In the genomic region with DNA sequence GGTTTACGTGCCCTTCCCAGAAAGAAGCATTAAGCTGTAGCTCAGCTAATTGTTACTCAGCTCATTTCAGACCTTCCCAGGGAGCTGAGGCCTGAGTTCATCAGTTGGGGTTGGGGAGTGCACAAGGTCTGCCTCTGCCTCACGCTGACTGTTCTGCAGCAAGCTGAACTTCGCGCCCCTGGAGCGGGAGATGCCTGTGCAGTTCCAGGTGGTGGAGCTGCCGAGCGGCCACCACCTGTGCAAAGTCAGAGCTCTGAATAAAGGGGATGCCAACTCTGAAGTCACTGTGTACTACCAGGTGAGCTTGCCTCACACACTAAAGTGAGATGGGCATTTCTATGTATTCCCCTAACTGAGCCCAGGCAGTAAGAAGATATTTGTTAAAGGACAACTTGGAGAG, we compare ENCODE assay signal across 18 mouse cellular contexts. TPM values are rescaled to one million over a fixed set of nuclear protein-coding genes. Genes with fewer than 3 reads are reported as not detected.
DNase-seq lines count a peak whose midpoint lies in the region; ATAC-seq and TF ChIP-seq lines count a peak whose summit lies in the region.
"Had no signal": no experiment of that assay in that cellular context is flagged by ENCODE, and none has a peak within 500 bp of the region (broad histone marks: within the 10 kb centered on the region; RNA-seq: fewer than 3 reads in every experiment).

No protein-coding gene starts in this region.

- ATAC-seq in heart, embryonic 11.5 days (replicated peaks; ENCODE audit: insufficient number of reproducible peaks, low FRiP score, low TSS enrichment) = no peak
- ATAC-seq in kidney, postnatal 0 days (replicated peaks; ENCODE audit: low FRiP score, low read depth) = 0 out of 2 replicates have a peak, but pooled peaks have one; percentile 27
- ATAC-seq in liver, embryonic 12.5 days = no peak
- ATAC-seq: forebrain, embryonic 13.5 days had no signal

- no peak for TF ChIP-seq POLR2A in liver, adult 2 months (IDR thresholded peaks at IDR 0.05; ENCODE audit: extremely low read depth, insufficient read depth, low read length)

- H3K27me3 ChIP-seq in heart, embryonic 11.5 days (ENCODE audit: control insufficient read depth, insufficient read depth, low read length) = no peaks in the 10 kb centered on the region
- H3K27me3 ChIP-seq in kidney, postnatal 0 days (ENCODE audit: insufficient read depth, low read length) = no peaks in the 10 kb centered on the region
- H3K27me3 ChIP-seq in liver, adult 2 months (ENCODE audit: control insufficient read depth, insufficient read depth, low read length) = no peaks in the 10 kb centered on the region
- no peaks in the 10 kb centered on the region for H3K27me3 ChIP-seq in liver, embryonic 12.5 days (replicated peaks)
- H3K27me3 ChIP-seq: forebrain, embryonic 13.5 days; heart, embryonic 15.5 days; hindbrain, embryonic 13.5 days had no signal

- peak; percentile 23; the same call in 1 of the 2 replicates for TF ChIP-seq CTCF in kidney, postnatal 0 days (IDR thresholded peaks at IDR 0.05; ENCODE audit: low read depth)
- 0 out of 2 replicates have a peak, but pooled peaks have one; percentile 3 for TF ChIP-seq CTCF in liver, adult 2 months (IDR thresholded peaks at IDR 0.05; ENCODE audit: low read depth, low read length)

- 84% methylated on average over 7 of the region's 7 CpGs for WGBS in heart, embryonic 11.5 days (ENCODE audit: insufficient replicate concordance)
- 80% methylated on average over 7 of the region's 7 CpGs for WGBS in kidney, postnatal 0 days
- 79% methylated on average over 7 of the region's 7 CpGs for WGBS in liver, adult 2 months
- 88% methylated on average over 7 of the region's 7 CpGs for WGBS in liver, embryonic 12.5 days (ENCODE audit: insufficient replicate concordance)

- H3K36me3 ChIP-seq in heart, embryonic 11.5 days (ENCODE audit: control insufficient read depth, insufficient read depth, low read length) = peaks cover 43% of the 10 kb centered on the region
- peaks cover 54% of the 10 kb centered on the region for H3K36me3 ChIP-seq in kidney, postnatal 0 days (ENCODE audit: insufficient read depth, low read length)
- H3K36me3 ChIP-seq in liver, adult 2 months (ENCODE audit: control insufficient read depth, insufficient read depth, low read length) = peaks cover 53% of the 10 kb centered on the region
- H3K36me3 ChIP-seq in liver, embryonic 12.5 days = peaks cover 93% of the 10 kb centered on the region

- H3K9ac ChIP-seq in heart, embryonic 11.5 days (ENCODE audit: low read depth, low read length) = no peak overlapping the region
- H3K9ac ChIP-seq in kidney, postnatal 0 days (ENCODE audit: low read depth, low read length) = no peak overlapping the region
- no peak overlapping the region for H3K9ac ChIP-seq in liver, adult 2 months (ENCODE audit: low read depth, low read length)
- no peak overlapping the region for H3K9ac ChIP-seq in liver, embryonic 12.5 days
- H3K9ac ChIP-seq: forebrain, embryonic 13.5 days; heart, embryonic 15.5 days; hindbrain, embryonic 13.5 days had no signal

- no peak overlapping the region for H3K4me3 ChIP-seq in heart, embryonic 11.5 days (ENCODE audit: low read depth, low read length)
- no peak overlapping the region for H3K4me3 ChIP-seq in kidney, postnatal 0 days (replicated peaks; ENCODE audit: low read depth, low read length)
- H3K4me3 ChIP-seq in liver, adult 2 months (ENCODE audit: insufficient read depth, low read depth, low read length) = no peak overlapping the region
- no peak overlapping the region for H3K4me3 ChIP-seq in liver, embryonic 12.5 days
- H3K4me3 ChIP-seq: embryonic facial prominence, embryonic 10.5 days; forebrain, embryonic 13.5 days; heart, embryonic 10.5 days; heart, embryonic 15.5 days; hindbrain, embryonic 13.5 days had no signal

- H3K4me1 ChIP-seq in heart, embryonic 11.5 days (ENCODE audit: control insufficient read depth, insufficient read depth, low read length) = no peaks in the 10 kb centered on the region
- no peaks in the 10 kb centered on the region for H3K4me1 ChIP-seq in kidney, postnatal 0 days (replicated peaks; ENCODE audit: insufficient read depth, low read length)
- H3K4me1 ChIP-seq in liver, adult 2 months (ENCODE audit: control insufficient read depth, insufficient read depth, low read length) = no peaks in the 10 kb centered on the region
- H3K4me1 ChIP-seq in liver, embryonic 12.5 days = peaks cover 3% of the 10 kb centered on the region; the same call in 1 of the 2 replicates
- H3K4me1 ChIP-seq: embryonic facial prominence, embryonic 10.5 days; forebrain, embryonic 13.5 days; heart, embryonic 10.5 days had no signal

- no peaks in the 10 kb centered on the region for H3K9me3 ChIP-seq in heart, embryonic 11.5 days (replicated peaks; ENCODE audit: control insufficient read depth, low read length)
- no peaks in the 10 kb centered on the region for H3K9me3 ChIP-seq in kidney, postnatal 0 days (replicated peaks; ENCODE audit: low read length)
- H3K9me3 ChIP-seq in liver, embryonic 12.5 days (replicated peaks) = no peaks in the 10 kb centered on the region
- H3K9me3 ChIP-seq: embryonic facial prominence, embryonic 10.5 days; forebrain, embryonic 13.5 days; heart, embryonic 10.5 days; heart, embryonic 15.5 days; hindbrain, embryonic 13.5 days had no signal

- peak; percentile 74 for DNase-seq in heart, adult 11 months
- DNase-seq in kidney, postnatal 0 days (ENCODE audit: low spot score) = no peak
- no peak for DNase-seq in kidney, adult 8-10 months
- no peak for DNase-seq in liver, adult 2 months (ENCODE audit: extremely low read depth, low read depth, low spot score)
- DNase-seq in brain, adult 2 months (ENCODE audit: low read depth, low spot score) = peak; percentile 39
- DNase-seq in cerebellum, postnatal 4 days (ENCODE audit: low spot score in 2 of 2) = no peak
- DNase-seq: adrenal gland, postnatal 10 days; cerebellum, adult 9-11 months; gastrocnemius, postnatal 36 days; heart, adult 18-20 months; heart, postnatal 14 days had no signal

- H3K4me2 ChIP-seq in heart, embryonic 11.5 days = no peak overlapping the region
- H3K4me2 ChIP-seq in kidney, postnatal 0 days (ENCODE audit: low read length) = no peak overlapping the region
- no peak overlapping the region for H3K4me2 ChIP-seq in liver, embryonic 12.5 days
- H3K4me2 ChIP-seq: forebrain, embryonic 13.5 days; heart, embryonic 15.5 days; hindbrain, embryonic 13.5 days had no signal

- H3K79me2 ChIP-seq in liver, adult 2 months (ENCODE audit: control insufficient read depth, insufficient read depth, low read length) = no peaks in the 10 kb centered on the region

- no peak overlapping the region for H3K27ac ChIP-seq in heart, embryonic 11.5 days (ENCODE audit: low read depth, low read length)
- H3K27ac ChIP-seq in kidney, postnatal 0 days = no peak overlapping the region
- H3K27ac ChIP-seq in liver, adult 2 months (replicated peaks; ENCODE audit: insufficient read depth, low read depth, low read length) = no peak overlapping the region
- H3K27ac ChIP-seq in liver, embryonic 12.5 days = no peak overlapping the region
- H3K27ac ChIP-seq: embryonic facial prominence, embryonic 10.5 days; forebrain, embryonic 13.5 days; heart, embryonic 10.5 days; heart, embryonic 15.5 days; hindbrain, embryonic 13.5 days had no signal

RNA-seq across cellular contexts. Expression of gene Nrd1, which starts 55.9 kb away (rescaled TPM):
- 42.5 and 46.6 TPM in 2 replicates for polyA plus RNA-seq in heart, embryonic 11.5 days (2014; fragmentation: Nextera tagmentation; extraction: Ambion mirVana)
- 43.5 and 45.1 TPM in 2 replicates for polyA plus RNA-seq in kidney, postnatal 0 days (2015; fragmentation: Nextera tagmentation; extraction: Ambion mirVana)
- 56.6 and 61.5 TPM in 2 replicates for total RNA-seq in liver, adult 2 months (2014; rRNA removed)
- polyA plus RNA-seq in liver, adult 2 months (2012; rRNA removed) = 13.3 and 14.5 TPM in 2 replicates
- 55.3 and 56.0 TPM in 2 replicates for polyA plus RNA-seq in liver, embryonic 12.5 days (2016; fragmentation: Nextera tagmentation; extraction: Ambion mirVana)

Comparison
In these comparisons a context has a peak if more than half of its experiments do, and no peak if none do; other contexts are left out.
1. DNase-seq: peak in heart, adult 11 months (single experiment) and brain, adult 2 months (single experiment); none in kidney, postnatal 0 days (single experiment), kidney, adult 8-10 months (0 of 2), liver, adult 2 months (single experiment) and cerebellum, postnatal 4 days (0 of 2).